Mouse (Mus musculus) c-Kit-positive CD71-positive TER-119-negative erythroid progenitor cells, embryonic 14.5 days (primary cell): ENCODE results near the gene Cacna2d1.

Source experiments
- DNase-seq: peaks from one replicate; pipeline ENCODE4 v3.0.0-alpha.2; 2013; ENCODE audit warnings: low read depth

Gene Cacna2d1

GRCm38 (mm10) chr5:16062773-16063172 is 128.3 kb downstream of the Cacna2d1 start:
- DNase-seq: no peak

- DNase-seq: no peak
These were observed 128.8 kb downstream of the Cacna2d1 start for GRCm38 (mm10) chr5:16063273-16063672.

- no peak for DNase-seq
These were observed 129.5 kb downstream of the Cacna2d1 start for GRCm38 (mm10) chr5:16063949-16064348.

- DNase-seq: no peak
These were observed 131.3 kb downstream of the Cacna2d1 start for GRCm38 (mm10) chr5:16065816-16066215.

GRCm38 (mm10) chr5:16082253-16082652 is 147.8 kb downstream of the Cacna2d1 start:
- DNase-seq: no peak

GRCm38 (mm10) chr5:16086979-16087902 is 152.8 kb downstream of the Cacna2d1 start:
- no peak for DNase-seq

- DNase-seq: no peak
These were observed 153.5 kb downstream of the Cacna2d1 start for GRCm38 (mm10) chr5:16087995-16088394.

GRCm38 (mm10) chr5:16092540-16092939 is 158.0 kb downstream of the Cacna2d1 start:
- DNase-seq: no peak

- DNase-seq: no peak
These were observed 158.7 kb downstream of the Cacna2d1 start for GRCm38 (mm10) chr5:16093071-16093693.

- DNase-seq: no peak
These were observed 160.9 kb downstream of the Cacna2d1 start for GRCm38 (mm10) chr5:16095345-16095744.

GRCm38 (mm10) chr5:16098766-16099165 is 164.3 kb downstream of the Cacna2d1 start:
- DNase-seq: no peak

- DNase-seq: no peak
These were observed 167.3 kb downstream of the Cacna2d1 start for GRCm38 (mm10) chr5:16101820-16102219.

GRCm38 (mm10) chr5:16105701-16106100 is 171.2 kb downstream of the Cacna2d1 start:
- DNase-seq: no peak

- no peak for DNase-seq
These were observed 176.2 kb downstream of the Cacna2d1 start for GRCm38 (mm10) chr5:16110643-16111042.

- no peak for DNase-seq
These were observed 179.4 kb downstream of the Cacna2d1 start for GRCm38 (mm10) chr5:16113879-16114278.

- DNase-seq: no peak
These were observed 186.8 kb downstream of the Cacna2d1 start for GRCm38 (mm10) chr5:16121334-16121733.

GRCm38 (mm10) chr5:16122110-16122509 is 187.6 kb downstream of the Cacna2d1 start:
- DNase-seq: no peak

GRCm38 (mm10) chr5:16134286-16135094 is 200.0 kb downstream of the Cacna2d1 start:
- DNase-seq: no peak

GRCm38 (mm10) chr5:16135986-16136385 is 201.5 kb downstream of the Cacna2d1 start:
- DNase-seq: no peak

GRCm38 (mm10) chr5:16136839-16137238 is 202.3 kb downstream of the Cacna2d1 start:
- no peak for DNase-seq

- no peak for DNase-seq
These were observed 212.1 kb downstream of the Cacna2d1 start for GRCm38 (mm10) chr5:16146602-16147001.
